Mouse (Mus musculus) lung, adult 2 months (tissue): ENCODE measurements at regions not wholly inside any gene's neighbourhood (a gene's known extent, or its start where the extent isn't known, plus 50 kb on each side); places are given as distances from the start of the nearest gene placed in this dataset.

Experiments used
- CTCF ChIP-seq: fragments of 200-500 bp; IDR thresholded peaks from 2 replicates; pipeline ENCODE4 v1.5.1; 2011; ENCODE audit warnings: mild to moderate bottlenecking, low read length, control low read depth; ENCODE audit not compliant: insufficient read depth
- POLR2A ChIP-seq: fragments of 200-500 bp; IDR thresholded peaks from 2 replicates; pipeline ENCODE4 v1.6.1; 2011; ENCODE audit warnings: low read depth, mild to moderate bottlenecking, control low read depth, low read length, borderline replicate concordance; ENCODE audit errors: extremely low read depth

GRCm38 (mm10) chr17:47149662-47150061 lies 139.3 kb upstream of the Ubr2 start:
- TF ChIP-seq CTCF (no peak), POLR2A (no peak)
